Mouse (Mus musculus): Measurements from ENCODE around the gene Vat1l.

DNA sequence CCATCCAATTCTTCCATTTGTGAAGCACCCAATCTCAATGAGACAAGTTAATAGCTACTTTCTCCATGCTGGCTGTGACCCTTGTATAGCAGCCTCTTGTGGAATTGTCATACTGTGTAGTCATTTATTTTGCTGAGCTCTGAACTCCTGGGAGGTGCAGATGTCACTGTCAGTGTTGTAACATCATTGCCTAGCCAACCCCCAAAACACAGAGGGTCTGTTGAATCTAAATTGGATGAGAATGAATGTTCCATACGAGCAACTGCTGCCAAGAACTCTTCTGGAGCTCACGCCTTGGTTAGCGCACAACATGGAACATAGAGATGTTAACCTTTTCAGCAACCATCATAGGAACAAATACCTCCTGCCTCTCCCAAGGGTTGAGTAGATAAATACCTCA lies 15.4 kb downstream of the Vat1l start:
- TF ChIP-seq POLR2A (IDR thresholded peaks at IDR 0.05; ENCODE audit: insufficient read length, low read depth) (no peak), MYOG (IDR thresholded peaks at IDR 0.05; ENCODE audit: control insufficient read depth in 1 of 3, insufficient read depth in 1 of 3, insufficient read length in 2 of 3, low read depth in 2 of 3) (no peak), TCF12 (IDR thresholded peaks at IDR 0.05; ENCODE audit: insufficient read depth, poor library complexity, severe bottlenecking) (no peak), TCF3 (IDR thresholded peaks at IDR 0.05; ENCODE audit: insufficient read length, low read depth) (no peak), POLR2AphosphoS2 (IDR thresholded peaks at IDR 0.05; ENCODE audit: insufficient read length, low read depth) (no peak), USF1 (IDR thresholded peaks at IDR 0.05; ENCODE audit: low read depth) (no peak)
